ENCODE assay signal across 20 mouse cellular contexts in genomic region chr6:136685433-136685832, GRCm38 (mm10). TPM values are rescaled to one million over a fixed set of nuclear protein-coding genes. Genes with fewer than 3 reads are reported as not detected.
"Had no signal": no experiment of that assay in that cellular context is flagged by ENCODE, and none has a peak within 500 bp of the region (broad histone marks: within the 10 kb centered on the region; RNA-seq: fewer than 3 reads in every experiment).

No protein-coding gene starts in this region.

- H3K9me3 ChIP-seq: liver, embryonic 13.5 days had no signal

- H3K4me1 ChIP-seq: liver, embryonic 13.5 days had no signal

- H3K27ac ChIP-seq: left cerebral cortex, adult 2 months; liver, embryonic 13.5 days; macrophage; stomach, postnatal 0 days had no signal

- H3K27me3 ChIP-seq: liver, embryonic 13.5 days had no signal

- H3K36me3 ChIP-seq: liver, embryonic 13.5 days had no signal

- H3K4me3 ChIP-seq: left cerebral cortex, adult 2 months; liver, embryonic 13.5 days had no signal

- DNase-seq: kidney, adult 2 months; kidney, postnatal 14 days; layer of hippocampus, postnatal 36 days; liver, embryonic 13.5 days; lung, embryonic 14.5 days; midbrain, embryonic 14.5 days; right cerebral cortex, adult 18-20 months; right cerebral cortex, postnatal 14 days; right cerebral cortex, postnatal 4 days; thymus, adult 2 months; thymus, postnatal 14 days; thymus, postnatal 4 days had no signal

- H3K9ac ChIP-seq: liver, embryonic 13.5 days; lung, embryonic 14.5 days had no signal

- ATAC-seq: inflammation-experienced regulatory T-cells, adult 6 months; intestine, embryonic 16.5 days; lung, postnatal 0 days had no signal

- H3K4me2 ChIP-seq: liver, embryonic 13.5 days; lung, embryonic 14.5 days had no signal

RNA-seq across cellular contexts. Expression of gene Plbd1, which starts 23.7 kb away (rescaled TPM):
- total RNA-seq: left cerebral cortex, postnatal 36 days; midbrain, postnatal 0 days had no signal
